Mouse (Mus musculus) neural tube, embryonic 11.5 days (tissue): ENCODE measurements at regions not wholly inside any gene's neighbourhood (a gene's known extent, or its start where the extent isn't known, plus 50 kb on each side); places are given as distances from the start of the nearest gene placed in this dataset.

Experiments
- ATAC-seq: fragments of 200-750 bp; cut with Nextera tagmentation; 2 replicates; pipeline ENCODE4 v1.8.0; 2017; ENCODE audit warnings: moderate number of reproducible peaks, mild to moderate bottlenecking, moderate TSS enrichment, moderate library complexity; ENCODE audit not compliant: insufficient read depth, low FRiP score, low TSS enrichment
- DNase-seq: peaks from one replicate; pipeline ENCODE4 v3.0.0-alpha.2; 2015; ENCODE audit warnings: low spot score
- H3K27ac ChIP-seq: fragments of 300-500 bp; sonication (generic); 2 replicates; pipeline ENCODE4 v1.5.1; 2014; ENCODE audit warnings: low read depth, mild to moderate bottlenecking, low read length
- H3K27me3 ChIP-seq: fragments of 300-500 bp; sonication (generic); 2 replicates; pipeline ENCODE4 v1.6.1; 2014; ENCODE audit warnings: mild to moderate bottlenecking, low read length, mixed read lengths; ENCODE audit not compliant: control insufficient read depth, insufficient read depth
- H3K36me3 ChIP-seq: fragments of 300-500 bp; sonication (generic); 2 replicates; pipeline ENCODE4 v1.6.1; 2014; ENCODE audit warnings: mild to moderate bottlenecking, low read length, moderate library complexity, mixed read lengths; ENCODE audit not compliant: control insufficient read depth, insufficient read depth
- H3K4me1 ChIP-seq: fragments of 300-500 bp; sonication (generic); 2 replicates; pipeline ENCODE4 v1.6.1; 2014; ENCODE audit warnings: low read length, mixed read lengths; ENCODE audit not compliant: control insufficient read depth, insufficient read depth
- H3K4me2 ChIP-seq: fragments of 300-500 bp; sonication (generic); 2 replicates; pipeline ENCODE4 v1.6.1; 2014; ENCODE audit warnings: low read depth, mild to moderate bottlenecking, moderate library complexity
- H3K4me3 ChIP-seq: fragments of 300-500 bp; sonication (generic); 2 replicates; pipeline ENCODE4 v1.5.1; 2014; ENCODE audit warnings: low read depth, low read length
- H3K9ac ChIP-seq: fragments of 300-500 bp; sonication (generic); 2 replicates; pipeline ENCODE4 v1.6.1; 2014; ENCODE audit warnings: mild to moderate bottlenecking, low read length
- H3K9me3 ChIP-seq: fragments of 300-500 bp; sonication (generic); 2 replicates; pipeline ENCODE4 v1.6.1; 2016; ENCODE audit warnings: low read length; ENCODE audit not compliant: control insufficient read depth
- WGBS: fragments of 180-500 bp; shearing (Covaris S2); extraction: QIAGEN DNeasy Blood & Tissue Kit; methylation state at CpG from one replicate; pipeline ENCODE4 v1.1.7; 2014; 5-methylcytosine and 5-hydroxymethylcytosine counted together

DNA sequence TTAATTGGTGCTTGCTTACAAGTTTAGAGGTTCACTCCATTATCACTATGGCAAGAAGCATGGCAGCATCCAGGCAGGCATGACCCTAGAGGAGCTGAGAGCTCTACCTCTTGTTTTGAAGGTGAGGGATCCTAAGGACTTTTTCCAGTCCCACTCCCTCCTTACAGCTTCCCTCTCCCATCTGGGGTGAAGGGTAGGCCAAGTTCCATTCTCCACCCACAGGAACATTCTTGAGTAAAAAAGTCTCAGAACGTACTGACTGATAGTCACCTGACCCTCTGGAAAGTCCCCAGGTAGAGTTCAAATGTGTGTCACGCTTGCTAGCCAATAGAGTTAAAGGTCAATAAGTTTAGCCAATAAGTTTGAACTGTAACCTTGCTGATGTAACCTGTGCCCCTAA, 355.9 kb upstream of the Castor2 start:
- no peak overlapping the region for H3K4me3 ChIP-seq
- no peak overlapping the region for H3K4me2 ChIP-seq
- H3K27ac ChIP-seq, result no peak overlapping the region
- H3K9me3 ChIP-seq, result no peaks in the 10 kb centered on the region
- H3K27me3 ChIP-seq, result no peaks in the 10 kb centered on the region
- H3K4me1 ChIP-seq, result no peaks in the 10 kb centered on the region
- WGBS, result 85% methylated on average over 2 of the region's 2 CpGs
- DNase-seq (no peak), ATAC-seq (no peak)
- no peak overlapping the region for H3K9ac ChIP-seq
- H3K36me3 ChIP-seq, result no peaks in the 10 kb centered on the region

DNA sequence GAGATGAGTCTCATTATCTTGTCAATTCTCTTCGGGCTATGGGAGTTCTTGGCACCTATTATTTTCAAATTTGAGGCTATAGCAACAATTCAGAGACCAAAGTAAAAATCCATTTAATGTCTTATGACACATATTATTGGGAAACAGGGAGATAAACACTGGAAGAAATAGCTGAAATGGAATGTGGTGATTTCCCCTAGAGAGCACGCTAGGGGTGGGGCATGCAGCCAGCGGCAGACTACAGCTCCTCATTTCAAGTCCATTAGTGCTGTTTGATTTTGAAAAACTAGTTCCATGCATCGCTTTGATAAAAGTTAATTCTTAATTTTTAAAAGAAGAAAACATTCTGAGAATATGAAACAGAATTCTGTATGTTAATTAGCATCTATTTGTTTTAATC, 367.6 kb upstream of the Castor2 start:
- Histone ChIP-seq H3K4me3 (no peak overlapping the region), H3K9me3 (no peaks in the 10 kb centered on the region), H3K4me1 (no peaks in the 10 kb centered on the region), H3K4me2 (no peak overlapping the region), H3K27me3 (no peaks in the 10 kb centered on the region), H3K27ac (no peak overlapping the region), H3K9ac (no peak overlapping the region), H3K36me3 (no peaks in the 10 kb centered on the region)
- no peak for ATAC-seq
- DNase-seq, result no peak
- 89% methylated on average over 4 of the region's 4 CpGs for WGBS

- ATAC-seq, result peak; percentile 87
- Histone ChIP-seq H3K9me3 (no peaks in the 10 kb centered on the region), H3K4me1 (peaks cover 3% of the 10 kb centered on the region; the same call in 1 of the 2 replicates), H3K9ac (no peak overlapping the region), H3K27ac (no peak overlapping the region), H3K4me3 (no peak overlapping the region), H3K27me3 (no peaks in the 10 kb centered on the region), H3K36me3 (no peaks in the 10 kb centered on the region), H3K4me2 (no peak overlapping the region)
- 32% methylated on average over 10 of the region's 10 CpGs for WGBS
- DNase-seq, result peak; percentile 40
Measured at GRCm38 (mm10) chr5:133718187-133719078, 381.1 kb upstream of the Castor2 start.

- H3K4me3 ChIP-seq, result no peak overlapping the region
- no peaks in the 10 kb centered on the region for H3K9me3 ChIP-seq
- no peaks in the 10 kb centered on the region for H3K27me3 ChIP-seq
- peaks cover 3% of the 10 kb centered on the region; the same call in 1 of the 2 replicates for H3K4me1 ChIP-seq
- ATAC-seq (no peak), DNase-seq (no peak)
- H3K9ac ChIP-seq, result no peak overlapping the region
- H3K36me3 ChIP-seq, result no peaks in the 10 kb centered on the region
- 76% methylated on average over 1 of the region's 1 CpGs for WGBS
- H3K4me2 ChIP-seq, result no peak overlapping the region
- no peak overlapping the region for H3K27ac ChIP-seq
Measured at GRCm38 (mm10) chr5:133715830-133716229, 383.7 kb upstream of the Castor2 start.

GRCm38 (mm10) chr5:133712652-133713051, 386.9 kb upstream of the Castor2 start:
- Histone ChIP-seq H3K9ac (no peak overlapping the region), H3K4me3 (no peak overlapping the region), H3K27me3 (no peaks in the 10 kb centered on the region), H3K36me3 (no peaks in the 10 kb centered on the region), H3K4me1 (no peaks in the 10 kb centered on the region), H3K9me3 (no peaks in the 10 kb centered on the region), H3K4me2 (no peak overlapping the region), H3K27ac (no peak overlapping the region)
- DNase-seq, result no peak
- no peak for ATAC-seq
- WGBS, result 64% methylated on average over 3 of the region's 3 CpGs

GRCm38 (mm10) chr5:133708881-133709280, 390.6 kb upstream of the Castor2 start:
- Histone ChIP-seq H3K27ac (no peak overlapping the region), H3K36me3 (no peaks in the 10 kb centered on the region), H3K27me3 (no peaks in the 10 kb centered on the region), H3K4me3 (no peak overlapping the region), H3K4me2 (no peak overlapping the region), H3K4me1 (no peaks in the 10 kb centered on the region), H3K9me3 (no peaks in the 10 kb centered on the region), H3K9ac (no peak overlapping the region)
- DNase-seq (no peak), ATAC-seq (no peak)
- WGBS, result 83% methylated on average over 8 of the region's 8 CpGs

- Histone ChIP-seq H3K9me3 (no peaks in the 10 kb centered on the region), H3K27ac (no peak overlapping the region), H3K36me3 (no peaks in the 10 kb centered on the region), H3K27me3 (no peaks in the 10 kb centered on the region), H3K4me1 (no peaks in the 10 kb centered on the region; the same call in 1 of the 2 replicates), H3K4me2 (no peak overlapping the region), H3K9ac (no peak overlapping the region), H3K4me3 (no peak overlapping the region)
- WGBS, result 84% methylated on average over 2 of the region's 2 CpGs
- DNase-seq, result no peak
- no peak for ATAC-seq
Measured at GRCm38 (mm10) chr5:133686206-133686605, 413.3 kb upstream of the Castor2 start.

DNA sequence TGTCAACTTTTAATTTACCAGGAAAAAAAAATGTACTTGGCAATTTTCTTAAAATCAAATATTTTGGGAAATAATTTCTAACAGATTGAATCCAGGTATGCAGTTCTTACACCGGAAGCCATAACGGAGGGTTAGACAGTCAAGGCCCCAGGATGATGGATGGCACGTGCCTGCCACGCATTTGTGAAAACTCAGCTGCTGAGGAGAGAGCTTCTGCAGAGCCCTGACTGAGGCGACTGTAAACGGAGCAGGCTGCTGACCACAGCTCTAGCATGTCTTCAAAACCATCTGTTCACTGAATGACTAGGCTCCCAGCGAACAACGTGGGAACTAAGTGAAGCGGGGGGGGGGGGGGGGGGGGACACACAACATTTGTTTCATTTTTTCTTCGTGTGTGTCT, 416.5 kb upstream of the Castor2 start:
- Histone ChIP-seq H3K4me2 (no peak overlapping the region), H3K27ac (no peak overlapping the region), H3K9me3 (no peaks in the 10 kb centered on the region), H3K9ac (no peak overlapping the region), H3K4me3 (no peak overlapping the region), H3K36me3 (no peaks in the 10 kb centered on the region), H3K27me3 (no peaks in the 10 kb centered on the region), H3K4me1 (no peaks in the 10 kb centered on the region; the same call in 1 of the 2 replicates)
- ATAC-seq, result no peak
- 55% methylated on average over 10 of the region's 10 CpGs for WGBS
- DNase-seq, result peak; percentile 37
